Mouse (Mus musculus) kidney, adult 2 months (tissue): ENCODE data around the gene Fga. TPM values are rescaled to one million over a fixed set of nuclear protein-coding genes. Genes with fewer than 3 reads are reported as not detected.

ENCODE experiments used
- DNase-seq: peaks from one replicate; pipeline ENCODE4 v3.0.0; 2021
- H3K27ac ChIP-seq: fragments of 200-500 bp; 2 replicates; pipeline ENCODE4 v1.5.1; 2012; ENCODE audit warnings: low read depth, low read length, control low read depth, inconsistent platforms; ENCODE audit not compliant: insufficient read depth
- H3K27me3 ChIP-seq: fragments of 200-500 bp; replicated peaks from 2 replicates; pipeline ENCODE4 v1.6.1; 2012; ENCODE audit warnings: mild to moderate bottlenecking, moderate library complexity, low read length, inconsistent platforms; ENCODE audit not compliant: control insufficient read depth, insufficient read depth
- H3K36me3 ChIP-seq: fragments of 200-500 bp; 2 replicates; pipeline ENCODE4 v1.6.1; 2012; ENCODE audit warnings: mild to moderate bottlenecking, moderate library complexity, low read length, inconsistent platforms; ENCODE audit not compliant: control insufficient read depth, insufficient read depth
- H3K4me1 ChIP-seq: fragments of 200-500 bp; 2 replicates; pipeline ENCODE4 v1.6.1; 2011; ENCODE audit warnings: low read length; ENCODE audit not compliant: control insufficient read depth, insufficient read depth
- H3K4me3 ChIP-seq: fragments of 200-500 bp; 2 replicates; pipeline ENCODE4 v1.5.1; 2011; ENCODE audit warnings: mild to moderate bottlenecking, low read depth, low read length, control low read depth; ENCODE audit not compliant: insufficient read depth
- CTCF ChIP-seq: fragments of 200-500 bp; conservative IDR thresholded peaks from 2 replicates; pipeline ENCODE4 v1.5.1; 2011; ENCODE audit warnings: low read depth, mild to moderate bottlenecking, control low read depth, low read length, moderate library complexity, mixed read lengths; ENCODE audit not compliant: insufficient read depth, insufficient read length
- POLR2A ChIP-seq: fragments of 200-500 bp; IDR thresholded peaks from one replicate; pipeline ENCODE4 v1.6.1; 2011; ENCODE audit warnings: low read depth, low read length, control low read depth
- WGBS: fragments of 180-500 bp; shearing (Covaris S2); methylation state at CpG from one replicate; pipeline ENCODE4 v1.1.7; 2018; 5-methylcytosine and 5-hydroxymethylcytosine counted together
- polyA plus RNA-seq: library from polyadenylated mRNA; depleted of rRNA; stranded (reverse); fragments of >200 nt; gene quantifications from 2 replicates; pipeline ENCODE4 v1.2.3, GENCODE M21; 2012

The Fga gene
- polyA plus RNA-seq, 1 experiment, result 5.5 TPM

- no peaks in the 10 kb centered on the region for H3K4me1 ChIP-seq
- H3K27ac ChIP-seq, result no peak overlapping the region
- peak; percentile 77 for DNase-seq
- TF ChIP-seq CTCF (peak; percentile 41), POLR2A (no peak)
- 30% methylated on average over 8 of the region's 8 CpGs for WGBS
- no peak overlapping the region for H3K4me3 ChIP-seq
- no peaks in the 10 kb centered on the region for H3K36me3 ChIP-seq
- no peaks in the 10 kb centered on the region for H3K27me3 ChIP-seq
These were observed 27.0 kb upstream of the Fga start for GRCm38 (mm10) chr3:82998772-82999463.

GRCm38 (mm10) chr3:82999995-83000394 lies 25.9 kb upstream of the Fga start:
- TF ChIP-seq CTCF, result no peak
- no peak for TF ChIP-seq POLR2A

GRCm38 (mm10) chr3:83002191-83002590 lies 23.7 kb upstream of the Fga start:
- TF ChIP-seq POLR2A, result no peak
- peak; percentile 67 for TF ChIP-seq CTCF
- peak; percentile 54 for DNase-seq
- Histone ChIP-seq H3K4me1 (no peaks in the 10 kb centered on the region; the same call in 1 of the 2 replicates), H3K4me3 (no peak overlapping the region), H3K27me3 (no peaks in the 10 kb centered on the region), H3K27ac (no peak overlapping the region), H3K36me3 (no peaks in the 10 kb centered on the region)
- WGBS, result 2% methylated on average over 2 of the region's 2 CpGs

More at GRCm38 (mm10) chr3:82999995-83000394, 25.9 kb upstream of the Fga start:
- Histone ChIP-seq H3K4me3 (no peak overlapping the region), H3K27me3 (no peaks in the 10 kb centered on the region), H3K27ac (no peak overlapping the region), H3K4me1 (no peaks in the 10 kb centered on the region; the same call in 1 of the 2 replicates), H3K36me3 (no peaks in the 10 kb centered on the region)
- WGBS, result 75% methylated on average over 9 of the region's 9 CpGs
- no peak for DNase-seq

- Histone ChIP-seq H3K4me1 (no peaks in the 10 kb centered on the region; the same call in 1 of the 2 replicates), H3K27ac (no peak overlapping the region), H3K36me3 (no peaks in the 10 kb centered on the region), H3K27me3 (no peaks in the 10 kb centered on the region), H3K4me3 (no peak overlapping the region)
- WGBS, result 86% methylated on average over 8 of the region's 8 CpGs
- TF ChIP-seq POLR2A (no peak), CTCF (no peak)
- no peak for DNase-seq
These were observed 22.8 kb upstream of the Fga start for GRCm38 (mm10) chr3:83003068-83003467.

GRCm38 (mm10) chr3:83004801-83005200 lies 21.1 kb upstream of the Fga start:
- TF ChIP-seq CTCF, result no peak
- WGBS, result 67% methylated on average over 7 of the region's 7 CpGs
- Histone ChIP-seq H3K4me3 (no peak overlapping the region), H3K27ac (no peak overlapping the region), H3K27me3 (no peaks in the 10 kb centered on the region), H3K4me1 (no peaks in the 10 kb centered on the region; the same call in 1 of the 2 replicates), H3K36me3 (no peaks in the 10 kb centered on the region)
- peak; percentile 48 for DNase-seq

GRCm38 (mm10) chr3:83007557-83007956 lies 18.3 kb upstream of the Fga start, which contains the start of gene Fgg:
TSS of gene Fgg (plus strand) at chr3:83007724.
- WGBS, result 35% methylated on average over 7 of the region's 7 CpGs
- no peaks in the 10 kb centered on the region for H3K27me3 ChIP-seq
- DNase-seq, result no peak
- H3K4me3 ChIP-seq, result no peak within 1 kb of the TSS
- H3K27ac ChIP-seq, result no peak within 1 kb of the TSS
- TF ChIP-seq POLR2A (no peak), CTCF (no peak)
- H3K4me1 ChIP-seq, result peaks cover 5% of the 10 kb centered on the region; the same call in 1 of the 2 replicates
- H3K36me3 ChIP-seq, result no peaks in the 10 kb centered on the region

GRCm38 (mm10) chr3:83010291-83010690 lies 15.6 kb upstream of the Fga start:
- H3K4me3 ChIP-seq, result peak overlapping the region; percentile 40
- H3K27me3 ChIP-seq, result no peaks in the 10 kb centered on the region
- peaks cover 5% of the 10 kb centered on the region; the same call in 1 of the 2 replicates for H3K4me1 ChIP-seq
- H3K36me3 ChIP-seq, result no peaks in the 10 kb centered on the region
- DNase-seq, result peak; percentile 84
- TF ChIP-seq CTCF (no peak), POLR2A (no peak)
- 49% methylated on average over 11 of the region's 11 CpGs for WGBS
- peak overlapping the region; percentile 82 for H3K27ac ChIP-seq
